Mouse (Mus musculus) G1E-ER4 (cell line): ENCODE data around the gene Tmem150c. TPM values are rescaled to one million over a fixed set of nuclear protein-coding genes. Genes with fewer than 3 reads are reported as not detected.

Source experiments
- GATA1 ChIP-seq: IDR thresholded peaks from one replicate; pipeline ENCODE4 v1.8.0; 2012; ENCODE audit warnings: low read length, inconsistent platforms
- polyA plus RNA-seq: library from polyadenylated mRNA; stranded (reverse); fragments of >175 nt; gene quantifications from 2 replicates; pipeline ENCODE4 v1.2.3, GENCODE M21; 2012

The Tmem150c gene
- polyA plus RNA-seq: not detected in 2 replicates

DNA sequence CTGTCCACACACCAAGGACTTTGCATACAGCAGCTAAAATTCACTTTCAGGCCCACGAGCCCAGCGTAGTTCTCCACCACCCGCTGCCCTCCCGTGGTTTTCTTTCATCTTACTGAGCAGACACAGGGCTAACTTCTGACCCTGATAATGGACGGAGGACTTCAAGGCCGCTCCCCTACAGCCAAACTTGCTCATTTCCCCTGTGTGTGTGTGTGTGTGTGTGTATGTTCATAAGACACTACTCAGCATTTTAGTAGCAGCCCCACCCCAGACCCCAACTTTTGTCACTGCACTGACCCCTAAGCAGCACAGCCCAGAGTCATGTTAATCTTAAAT is at the start of gene Tmem150c:
Tmem150c (minus strand) TSS at position 171 of the 336 bp plus-strand sequence.
- no peak for TF ChIP-seq GATA1

DNA sequence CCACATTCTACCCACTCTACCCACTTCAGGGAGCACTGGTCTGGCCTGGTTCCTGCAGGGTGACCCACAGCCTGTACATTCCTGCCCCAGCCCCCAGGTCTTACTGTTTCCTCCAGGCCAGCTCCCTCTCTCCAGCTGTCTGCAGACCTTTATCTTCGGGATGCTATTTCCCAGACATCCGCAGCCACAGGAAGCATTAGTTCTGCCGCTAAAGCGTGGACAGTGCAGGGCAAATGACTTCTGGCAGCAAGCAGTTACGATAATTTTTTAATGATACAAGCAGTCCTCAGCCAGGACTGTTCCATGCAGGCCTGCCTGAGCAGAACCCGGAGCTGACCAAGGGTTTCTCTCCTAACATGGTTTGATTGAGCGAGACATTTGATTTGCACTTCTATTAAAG is 49.5 kb upstream of the Tmem150c start:
- TF ChIP-seq GATA1: no peak

DNA sequence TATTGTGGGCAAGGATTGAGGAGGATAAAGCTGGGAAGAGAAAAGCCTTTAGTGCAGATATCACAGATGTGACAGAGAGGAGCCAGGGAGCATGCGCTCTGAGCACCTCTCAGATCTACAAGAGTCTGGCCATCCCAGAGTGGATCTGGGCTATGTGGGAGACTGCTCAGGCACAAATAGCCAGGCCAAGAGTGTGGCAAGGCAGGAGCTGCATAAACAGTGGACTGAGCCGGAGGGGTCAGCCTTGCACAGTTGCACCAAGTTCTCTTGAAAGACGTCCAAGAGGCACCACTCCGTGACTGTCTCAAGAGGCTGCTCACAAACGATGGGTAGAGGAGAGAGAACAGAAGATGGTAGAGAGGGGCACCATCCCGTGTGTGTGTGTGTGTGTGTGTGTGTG is 47.1 kb upstream of the Tmem150c start:
- no peak for TF ChIP-seq GATA1

DNA sequence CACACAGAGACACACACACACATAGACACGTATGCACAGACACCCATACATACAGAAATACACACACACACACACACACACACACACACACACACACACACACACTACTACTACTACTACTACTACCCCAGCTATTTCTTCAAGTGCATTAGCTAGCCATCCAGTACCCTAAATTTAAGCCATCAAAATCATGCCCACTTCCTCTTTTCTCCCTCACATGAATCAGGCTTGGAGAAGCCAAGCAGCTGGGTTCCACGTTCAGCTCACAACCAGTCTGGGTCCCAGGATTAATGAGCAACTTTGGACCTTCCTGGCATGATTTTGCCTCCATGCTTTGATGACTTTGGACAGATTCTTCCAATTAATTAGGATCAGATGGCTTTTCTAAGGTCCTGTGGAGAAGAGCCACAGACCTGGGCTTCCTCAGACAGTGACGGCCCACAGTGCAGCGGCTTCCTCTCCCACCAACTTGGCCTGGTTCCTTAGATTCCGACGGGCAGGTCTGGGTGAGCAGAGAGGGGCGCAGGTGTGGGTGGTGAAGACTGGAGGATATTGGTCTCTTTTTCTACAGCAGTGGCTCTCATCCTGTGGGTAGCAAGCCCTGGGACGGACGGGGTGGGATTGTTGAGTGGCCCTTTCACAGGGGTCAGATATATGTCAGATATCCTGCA is 46.0 kb upstream of the Tmem150c start:
- TF ChIP-seq GATA1: no peak

DNA sequence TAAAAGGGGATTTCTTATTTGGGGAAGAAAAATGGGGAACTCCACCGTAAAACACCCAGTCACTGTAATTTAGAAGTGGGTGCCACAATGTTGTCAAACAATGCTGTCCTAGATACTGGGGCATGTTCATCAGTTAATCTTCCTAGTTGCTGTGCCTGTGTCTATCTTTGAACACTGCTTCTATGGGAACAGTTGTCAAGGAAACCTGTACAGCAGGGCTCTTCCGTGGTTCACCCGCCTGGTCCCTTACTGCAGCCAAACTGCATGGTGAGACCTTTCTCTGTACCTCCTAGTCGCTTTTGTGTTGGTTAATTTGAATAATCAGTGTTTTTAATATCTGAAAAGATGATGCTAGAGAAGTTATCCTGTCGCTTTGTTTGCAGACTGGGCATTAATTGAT is 41.2 kb upstream of the Tmem150c start:
- TF ChIP-seq GATA1: no peak

DNA sequence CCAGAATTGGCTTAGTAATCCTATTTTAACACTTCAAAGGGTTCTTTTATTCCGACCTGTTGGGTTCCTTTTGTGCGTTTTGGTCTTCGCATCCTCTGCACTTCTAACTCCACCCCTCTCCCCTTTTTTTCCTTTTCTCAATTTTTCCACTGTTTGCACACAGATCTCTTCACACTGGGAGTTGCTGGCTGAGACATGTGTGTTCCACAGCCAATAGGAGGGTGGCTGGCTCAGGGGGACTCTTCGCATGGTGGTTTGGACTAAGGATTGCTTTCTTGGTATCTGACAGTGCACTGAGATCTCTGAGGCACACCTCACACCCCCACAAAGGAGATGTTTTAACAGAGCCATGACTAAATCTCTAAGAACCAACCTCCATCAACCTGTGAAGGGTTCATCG is 40.7 kb upstream of the Tmem150c start:
- no peak for TF ChIP-seq GATA1

DNA sequence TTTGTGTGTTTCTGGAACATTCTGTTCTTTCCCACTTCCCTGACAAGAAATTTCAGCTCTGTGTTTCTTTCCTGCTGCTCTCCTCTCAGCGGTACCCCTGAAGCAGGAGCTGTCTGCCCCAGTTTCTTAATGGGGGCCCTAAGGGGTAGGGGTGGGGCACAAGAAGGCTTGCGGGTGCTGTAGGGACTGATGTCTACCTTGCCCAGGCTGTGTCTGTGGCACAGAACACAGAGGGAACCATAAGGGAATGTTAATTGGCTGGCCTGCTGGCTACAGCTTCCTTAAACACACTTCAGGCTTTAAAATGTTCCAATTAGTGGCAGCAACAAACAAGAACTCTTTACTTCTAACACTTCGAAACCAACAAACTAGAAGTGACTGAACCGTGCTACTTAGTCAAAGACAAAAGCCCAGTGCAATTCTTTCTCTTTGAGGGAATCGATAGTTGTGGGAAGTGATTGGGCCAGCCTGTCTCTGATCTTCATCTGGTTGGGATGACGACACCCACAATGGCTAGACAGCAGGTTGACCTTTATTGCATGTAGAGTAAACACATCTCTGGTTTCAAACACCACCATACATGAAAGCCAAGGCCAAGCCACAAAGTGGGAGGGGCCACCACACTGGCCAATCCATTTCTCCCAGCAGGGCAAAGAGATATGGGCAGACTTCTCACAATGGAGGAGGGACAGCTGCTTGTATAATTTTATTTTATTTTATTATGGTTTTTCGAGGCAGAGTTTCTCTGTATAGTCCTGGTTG is 39.7 kb upstream of the Tmem150c start:
- no peak for TF ChIP-seq GATA1

DNA sequence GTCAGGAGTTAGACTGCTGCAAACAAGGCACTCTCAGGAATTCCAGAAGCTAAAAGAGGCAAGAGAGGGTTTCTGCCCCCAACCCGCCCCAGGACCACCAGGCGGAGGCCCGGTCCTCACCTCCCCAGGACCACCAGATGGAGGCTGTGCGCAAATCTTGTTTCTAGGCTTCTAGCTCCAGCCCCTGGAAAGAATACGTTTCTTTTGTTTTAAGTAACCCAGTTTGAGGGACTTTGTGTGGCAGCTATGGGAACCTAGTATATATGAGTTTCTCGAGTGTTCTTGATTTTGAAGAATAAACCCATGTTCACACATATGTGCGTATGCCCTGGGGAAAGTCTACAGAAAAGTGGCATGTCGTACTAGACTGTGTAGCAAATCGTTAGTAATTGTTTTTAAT is 37.9 kb upstream of the Tmem150c start:
- TF ChIP-seq GATA1: no peak

DNA sequence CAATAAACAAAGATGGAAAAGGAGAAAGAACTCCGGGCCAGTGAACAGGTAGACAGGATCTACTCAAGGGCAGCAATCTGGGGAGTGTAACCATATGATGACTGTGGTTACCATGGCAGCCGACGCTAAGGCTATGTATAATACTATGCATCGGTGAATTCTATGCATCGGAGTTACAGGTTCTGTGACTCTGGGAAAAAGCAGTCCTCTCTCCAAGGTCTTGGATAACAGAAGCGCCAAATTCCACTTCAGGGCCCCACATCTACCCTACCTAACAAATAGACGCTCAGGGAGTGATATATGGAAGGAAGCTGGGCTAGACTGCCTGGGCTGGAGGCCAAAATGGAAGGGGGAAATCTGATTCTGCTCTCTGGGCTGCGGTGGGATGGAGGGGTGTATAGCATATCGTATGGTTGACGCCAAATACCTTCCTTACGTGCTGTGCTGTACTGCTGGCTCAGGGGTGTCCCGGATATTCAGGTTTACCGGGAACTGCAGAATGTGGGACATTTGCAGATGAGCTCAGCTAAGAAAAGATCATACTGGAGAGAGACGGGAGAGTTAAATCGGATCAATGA is 37.3 kb upstream of the Tmem150c start:
- TF ChIP-seq GATA1: no peak

DNA sequence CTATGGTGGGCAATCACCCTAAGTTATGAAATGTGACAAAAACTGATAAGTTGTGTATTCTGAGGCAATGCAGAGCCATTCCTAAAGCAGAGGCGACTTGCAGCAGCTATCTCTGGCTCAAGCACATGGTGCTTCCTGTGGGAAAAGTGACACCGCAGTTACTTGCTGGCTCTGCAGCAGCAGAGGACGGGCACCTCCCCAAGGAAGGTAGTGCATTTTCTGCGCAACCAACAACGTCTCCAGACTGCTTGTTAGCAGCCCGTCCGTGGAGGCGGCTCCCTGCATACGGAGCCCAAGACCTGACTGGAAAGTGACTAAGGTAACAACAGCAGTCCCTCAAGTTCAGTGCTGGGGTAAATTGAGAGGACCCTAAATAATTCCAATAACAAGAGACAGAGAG is 36.8 kb upstream of the Tmem150c start:
- no peak for TF ChIP-seq GATA1

DNA sequence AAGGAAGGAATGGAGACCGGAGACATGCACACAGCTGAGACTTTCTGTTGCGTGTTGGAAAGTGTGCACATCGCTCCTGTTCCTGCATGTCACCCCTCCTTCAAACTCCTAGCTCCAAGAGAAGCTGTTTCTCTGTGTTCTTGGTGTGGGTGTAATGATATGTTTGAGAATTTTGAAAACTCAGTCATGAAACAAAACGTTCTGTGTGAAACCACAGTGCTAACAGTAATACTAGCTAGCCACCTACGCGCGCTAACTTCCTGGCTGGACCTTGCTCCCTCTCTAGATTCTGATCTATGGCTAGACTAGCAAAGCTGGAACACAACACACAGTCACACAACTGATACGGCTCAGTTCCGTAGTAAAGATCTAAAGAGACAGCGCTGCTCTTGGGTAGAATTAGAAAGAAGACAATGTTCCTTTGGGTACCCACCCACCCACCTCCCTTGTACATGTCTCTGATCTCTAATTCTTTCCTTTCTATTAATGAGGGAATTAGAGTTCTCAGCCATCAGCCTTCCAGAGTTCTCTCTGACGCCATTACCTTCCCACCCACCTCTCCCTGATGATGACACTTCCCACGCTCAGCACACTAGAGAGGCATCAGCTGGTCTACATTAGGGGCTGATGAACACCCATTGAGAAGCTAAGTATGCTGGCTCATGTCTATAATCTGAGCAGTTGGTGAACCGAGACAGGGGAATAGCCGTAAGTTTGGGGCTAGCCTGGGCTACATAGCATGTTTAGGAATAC is 32.0 kb upstream of the Tmem150c start:
- no peak for TF ChIP-seq GATA1

DNA sequence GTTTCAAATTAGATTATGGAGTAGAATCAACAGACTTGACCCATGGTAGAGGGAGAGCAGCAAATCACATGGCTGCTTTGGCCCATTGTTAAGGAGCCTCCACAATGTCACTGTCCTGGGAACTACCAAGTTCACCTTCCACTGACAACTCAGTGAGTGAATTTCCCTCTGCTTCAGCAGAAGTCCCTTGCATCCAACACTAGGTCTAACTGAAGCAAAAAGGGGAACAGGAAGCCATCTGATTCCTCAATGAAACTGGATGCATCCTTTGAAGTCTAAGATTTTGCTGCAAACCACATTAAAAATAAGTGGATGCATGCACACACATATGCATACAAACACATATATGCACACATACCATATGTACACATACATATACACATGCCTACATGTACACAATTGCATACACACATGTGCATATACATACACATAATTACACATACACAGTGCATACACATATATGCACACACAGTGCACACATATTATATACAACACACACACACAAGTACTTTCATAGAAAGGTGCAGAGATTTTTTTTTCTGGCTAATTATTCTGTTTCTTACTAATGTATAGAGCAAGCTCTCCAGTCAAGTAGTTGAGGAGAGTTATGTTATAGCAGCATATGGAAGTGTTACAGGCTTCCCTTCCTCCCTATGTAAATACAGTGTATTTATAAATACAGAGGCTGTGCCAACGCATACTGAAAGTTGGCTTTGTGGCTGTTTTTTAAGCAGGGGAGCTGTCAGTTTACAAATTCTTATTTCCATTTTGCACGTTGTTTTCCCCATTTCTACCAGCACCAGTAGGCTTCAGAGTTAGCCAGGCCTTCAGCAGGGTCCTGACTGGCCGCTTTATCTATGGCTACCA is 27.7 kb upstream of the Tmem150c start:
- TF ChIP-seq GATA1: no peak

DNA sequence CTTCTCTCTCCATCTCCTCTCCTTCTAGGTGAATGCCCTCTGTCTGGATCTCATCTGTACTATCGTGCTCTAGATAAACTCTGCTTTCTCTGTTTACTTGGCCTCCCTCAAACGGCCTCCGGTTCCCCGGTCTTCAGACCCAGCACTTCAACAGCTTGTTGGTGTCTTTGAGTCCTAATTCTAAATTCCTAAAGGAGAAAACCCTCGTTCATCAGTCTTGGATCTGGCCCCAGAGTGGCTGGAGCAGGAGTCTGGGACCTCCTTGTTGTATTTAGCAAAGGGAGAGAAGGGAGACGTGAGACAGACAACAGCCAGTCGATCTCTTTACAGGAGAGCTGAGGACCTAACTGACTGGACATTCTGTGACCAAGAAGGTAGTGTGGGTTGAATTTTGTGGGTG is 27.0 kb upstream of the Tmem150c start:
- no peak for TF ChIP-seq GATA1

DNA sequence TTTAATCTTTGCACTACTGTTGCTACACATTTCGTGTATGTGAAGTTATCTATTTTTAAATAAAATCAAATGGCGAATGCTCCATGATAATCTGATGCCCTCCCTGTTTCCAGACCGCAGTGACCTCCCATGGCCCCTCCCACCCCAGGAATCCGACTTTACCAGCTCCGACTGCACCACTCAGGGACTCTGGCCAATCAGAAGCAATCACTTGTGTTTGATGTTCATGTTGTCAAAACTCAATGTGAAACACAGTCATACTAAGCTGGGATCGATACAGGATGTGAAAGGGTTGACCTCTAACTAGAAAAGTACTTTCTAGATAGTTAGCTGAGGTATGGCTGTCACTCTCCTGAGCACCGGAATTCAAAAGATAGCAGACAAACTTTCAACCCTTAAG is 26.3 kb upstream of the Tmem150c start:
- TF ChIP-seq GATA1: no peak

DNA sequence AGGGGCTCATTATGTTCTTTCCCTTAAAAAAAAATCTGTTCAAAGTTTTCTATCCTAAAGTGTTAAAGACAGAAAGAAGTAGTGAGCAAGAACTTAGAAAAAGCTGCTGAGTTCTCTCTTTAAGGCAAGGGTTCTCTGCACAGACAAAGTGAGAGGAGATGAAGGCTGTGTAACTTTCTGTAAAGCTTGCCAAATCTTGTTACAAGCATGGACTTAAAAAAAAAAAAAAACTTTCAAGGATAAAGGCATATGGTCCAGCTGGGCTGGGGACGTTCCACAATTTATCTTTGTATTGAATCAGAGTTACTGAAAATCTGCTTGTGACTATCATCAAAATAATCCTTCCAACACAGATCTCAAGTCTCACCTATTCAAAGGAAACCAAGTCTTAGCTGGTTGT is 21.4 kb upstream of the Tmem150c start:
- no peak for TF ChIP-seq GATA1

DNA sequence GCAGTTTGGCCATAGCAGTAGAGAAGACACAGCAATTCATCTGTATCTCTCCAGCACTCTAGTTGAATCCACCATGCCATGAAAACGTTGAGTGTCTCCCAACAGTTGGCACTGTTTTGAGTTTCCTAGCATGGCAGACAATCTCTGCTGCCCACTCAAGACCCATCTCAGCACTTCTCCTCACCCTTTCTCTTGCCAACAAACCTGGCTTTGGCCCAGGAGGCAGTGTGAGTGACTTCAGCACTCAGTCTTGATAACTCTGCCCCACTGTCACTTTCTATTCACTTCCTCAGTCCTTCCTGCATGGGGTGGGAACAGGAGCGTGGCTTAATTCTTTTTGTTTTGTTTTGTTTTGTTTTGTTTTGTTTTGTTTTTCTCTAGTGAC is 19.2 kb upstream of the Tmem150c start:
- TF ChIP-seq GATA1: no peak
